Mouse (Mus musculus) A20 (cell line): ENCODE measurements around the gene Grin3b.
A peak's percentile ranks its signal among the peaks of the same experiment; 100 is the strongest.

Source experiments
- DNase-seq: peaks from one replicate; pipeline ENCODE4 v3.0.0-alpha.2; 2011; ENCODE audit warnings: low read depth, low spot score

Gene Grin3b

DNA sequence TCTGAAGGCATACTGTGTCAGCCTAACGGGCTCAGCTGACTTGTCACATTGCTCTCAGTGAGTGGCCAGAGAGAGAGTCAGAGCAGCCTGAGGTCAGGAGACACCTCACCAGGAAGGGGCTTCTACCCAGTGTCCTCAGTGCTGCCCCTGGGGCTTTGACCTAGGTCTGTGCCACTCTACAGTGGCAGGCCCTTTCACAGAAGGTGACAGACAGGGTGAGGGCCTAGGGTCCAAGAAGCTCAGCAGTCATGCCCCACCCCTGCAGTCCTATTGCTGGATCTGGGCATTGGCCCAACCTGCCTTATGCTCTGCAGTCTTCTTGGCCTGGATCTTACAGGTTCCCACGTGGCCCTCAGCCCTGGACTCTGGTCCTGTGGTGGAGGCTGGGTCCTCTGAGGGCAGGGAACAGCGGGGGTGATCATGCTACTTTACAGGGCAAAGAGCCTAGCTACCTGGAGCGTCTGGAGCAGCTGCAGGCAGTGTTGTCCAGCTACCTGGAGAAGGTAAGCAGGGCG is 3.6 kb upstream of the Grin3b start:
- no peak for DNase-seq

DNA sequence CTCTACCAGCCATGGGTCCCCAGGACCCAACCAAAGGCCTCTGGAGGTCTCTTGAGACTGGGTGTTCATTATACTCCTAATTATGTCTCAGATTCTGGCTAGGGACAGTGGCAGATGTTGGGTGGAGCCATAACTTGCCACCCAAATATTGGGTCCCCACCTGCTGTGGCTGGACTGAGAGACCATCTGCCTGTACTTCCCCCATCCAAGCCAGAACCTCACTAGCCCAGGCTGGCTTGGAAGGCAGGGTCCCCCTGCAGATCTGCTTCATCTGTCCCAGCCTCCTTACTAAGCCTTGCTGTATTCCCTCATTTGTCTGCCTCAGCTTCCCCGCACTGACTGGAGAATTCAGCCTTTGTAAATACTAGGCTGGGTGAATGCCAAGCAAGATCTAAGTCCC is 2.3 kb upstream of the Grin3b start:
- no peak for DNase-seq

- no peak for DNase-seq
Measured at GRCm38 (mm10) chr10:79969124-79969568, 1.4 kb upstream of the Grin3b start.

DNA sequence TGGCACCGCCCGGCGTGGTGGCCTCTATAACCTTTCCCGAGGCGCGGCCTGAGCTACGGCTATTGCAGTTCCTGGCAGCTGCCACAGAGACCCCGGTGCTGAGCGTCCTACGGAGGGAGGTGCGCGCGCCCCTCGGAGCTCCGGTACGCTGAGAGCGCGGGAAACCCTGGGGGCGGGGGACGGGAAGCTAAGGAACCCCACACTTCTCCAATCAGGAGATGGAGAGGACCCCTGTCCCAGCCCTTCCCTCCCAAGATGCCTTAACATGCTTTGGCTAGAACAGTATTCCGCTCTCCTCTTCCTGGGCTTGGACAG is 625 bp downstream of the Grin3b start:
- DNase-seq, result no peak

- DNase-seq, result no peak
Measured at GRCm38 (mm10) chr10:79972831-79973230, 2.3 kb downstream of the Grin3b start.

- no peak for DNase-seq
Measured at GRCm38 (mm10) chr10:79974087-79974486, 3.6 kb downstream of the Grin3b start.

DNA sequence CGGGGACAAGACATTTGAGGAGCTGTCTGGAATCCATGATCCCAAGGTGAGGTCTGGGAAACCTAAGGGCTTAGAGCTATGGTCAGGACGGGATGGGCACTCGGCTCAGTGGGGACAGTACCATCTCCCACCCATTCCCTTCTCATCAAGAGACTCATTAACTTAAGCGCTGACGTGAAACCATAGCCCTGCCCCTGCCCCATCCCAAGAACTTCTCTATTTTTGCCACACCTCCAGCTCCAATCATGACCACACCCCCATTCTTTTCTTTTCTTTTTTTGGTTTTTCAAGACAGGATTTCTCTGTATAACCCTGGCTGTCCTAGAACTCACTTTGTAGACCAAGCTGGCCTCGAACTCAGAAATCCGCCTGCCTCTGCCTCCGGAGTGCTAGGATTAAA is 4.2 kb downstream of the Grin3b start:
- DNase-seq, result no peak

- DNase-seq, result no peak
Measured at GRCm38 (mm10) chr10:79976071-79976721, 5.7 kb downstream of the Grin3b start.

DNA sequence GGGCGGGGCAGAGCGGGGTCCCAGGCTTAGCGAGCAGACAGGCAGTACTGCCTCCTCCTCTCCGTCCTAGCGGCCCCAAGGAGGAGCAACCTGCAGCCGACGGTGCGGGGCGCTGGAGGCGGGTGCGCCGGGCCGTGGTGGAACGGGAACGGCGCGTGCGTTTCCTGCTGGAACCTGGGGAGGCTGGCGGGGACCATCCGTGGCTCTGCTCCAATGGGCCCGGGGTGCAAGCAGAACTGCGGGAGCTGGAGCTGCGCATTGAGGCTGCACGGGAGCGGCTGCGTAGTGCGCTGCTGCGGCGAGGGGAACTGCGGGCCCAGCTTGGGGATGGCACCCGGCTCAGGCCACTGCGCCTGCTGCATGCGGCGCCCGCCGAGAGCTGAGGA is 6.2 kb downstream of the Grin3b start:
- no peak for DNase-seq

GRCm38 (mm10) chr10:79977324-79977723 is 6.8 kb downstream of the Grin3b start:
- DNase-seq, result no peak

GRCm38 (mm10) chr10:79978061-79978460 is 7.5 kb downstream of the Grin3b start:
- DNase-seq, result no peak

GRCm38 (mm10) chr10:79979401-79980155 is 9.1 kb downstream of the Grin3b start:
- DNase-seq, result no peak

GRCm38 (mm10) chr10:79983205-79983604 is 12.7 kb downstream of the Grin3b start:
- DNase-seq, result no peak

DNA sequence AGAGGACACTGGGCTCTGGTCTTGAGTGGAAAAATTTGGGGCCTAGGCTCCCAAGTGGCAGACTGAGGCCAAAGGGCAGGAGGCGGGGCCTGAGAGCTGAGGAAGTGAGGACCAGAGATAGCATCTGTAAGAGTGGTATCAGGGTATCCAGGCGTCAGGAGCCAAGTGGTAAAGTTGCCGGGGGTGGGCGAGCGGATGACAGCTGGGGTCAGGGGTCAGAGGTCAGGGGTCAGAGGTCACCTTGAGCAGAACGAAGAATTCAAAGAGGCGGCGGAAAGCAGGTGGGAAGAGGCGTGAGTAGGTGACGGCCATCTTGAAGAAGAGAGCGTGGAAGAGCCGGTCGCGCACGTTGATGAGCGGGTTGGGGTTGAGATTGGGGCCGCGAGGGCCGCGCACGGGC is 13.2 kb downstream of the Grin3b start:
- DNase-seq, result peak; percentile 77

DNA sequence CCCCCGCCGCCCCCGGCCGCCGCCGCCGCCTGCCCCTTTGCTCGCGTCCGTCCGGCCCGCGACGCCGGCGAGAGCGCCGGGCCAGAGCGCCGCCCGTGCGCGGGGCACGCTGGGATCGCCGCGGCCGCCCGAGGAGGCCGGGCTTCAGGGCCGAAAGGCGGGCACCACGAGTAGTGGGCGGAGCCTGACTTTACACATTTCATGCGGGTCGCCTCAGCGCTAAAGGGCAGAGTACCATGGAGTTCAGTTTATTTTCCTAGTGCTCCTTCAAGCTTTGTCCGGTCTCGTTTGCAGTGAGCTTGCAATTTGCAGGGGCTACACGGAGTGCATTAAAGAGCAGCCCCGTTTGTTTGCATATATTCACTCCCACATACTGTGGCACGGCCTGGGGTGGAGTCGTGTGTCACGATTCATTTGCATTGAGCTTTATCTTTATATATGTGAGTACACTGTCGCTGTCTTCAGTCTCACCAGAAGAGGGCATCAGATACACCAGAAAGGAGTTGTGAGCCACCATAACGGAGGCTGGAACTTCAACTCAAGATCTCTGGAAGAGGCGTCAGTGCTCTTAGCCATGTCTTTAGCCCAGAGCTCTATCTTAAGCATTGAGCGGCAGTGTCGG is 13.8 kb downstream of the Grin3b start, which contains the start of gene Tmem259:
TSS of gene Tmem259 (minus strand) at position 136 of the 622 bp plus-strand sequence.
- DNase-seq, result peak; percentile 97

DNA sequence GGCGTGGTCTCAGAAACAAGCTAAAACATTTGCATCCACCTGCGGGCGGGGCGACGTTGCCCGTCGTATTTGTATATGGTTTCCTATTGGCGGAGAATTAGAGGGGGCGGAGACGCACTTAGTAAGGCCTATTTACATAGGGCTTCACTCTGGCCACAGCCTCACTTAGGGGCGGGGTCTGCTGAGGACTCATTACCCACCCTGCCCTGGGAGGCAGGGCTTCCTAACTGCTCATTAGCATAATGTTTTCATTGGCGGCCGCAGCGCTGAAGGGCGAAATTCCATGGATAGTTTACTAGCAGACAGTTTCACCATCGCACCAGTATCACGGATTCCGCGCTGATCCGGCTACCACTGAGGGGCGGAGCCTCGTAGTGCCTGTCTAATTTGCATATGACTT is 14.4 kb downstream of the Grin3b start:
- peak; percentile 100 for DNase-seq

GRCm38 (mm10) chr10:79985334-79986231 is 15.1 kb downstream of the Grin3b start:
- peak; percentile 91 for DNase-seq

DNA sequence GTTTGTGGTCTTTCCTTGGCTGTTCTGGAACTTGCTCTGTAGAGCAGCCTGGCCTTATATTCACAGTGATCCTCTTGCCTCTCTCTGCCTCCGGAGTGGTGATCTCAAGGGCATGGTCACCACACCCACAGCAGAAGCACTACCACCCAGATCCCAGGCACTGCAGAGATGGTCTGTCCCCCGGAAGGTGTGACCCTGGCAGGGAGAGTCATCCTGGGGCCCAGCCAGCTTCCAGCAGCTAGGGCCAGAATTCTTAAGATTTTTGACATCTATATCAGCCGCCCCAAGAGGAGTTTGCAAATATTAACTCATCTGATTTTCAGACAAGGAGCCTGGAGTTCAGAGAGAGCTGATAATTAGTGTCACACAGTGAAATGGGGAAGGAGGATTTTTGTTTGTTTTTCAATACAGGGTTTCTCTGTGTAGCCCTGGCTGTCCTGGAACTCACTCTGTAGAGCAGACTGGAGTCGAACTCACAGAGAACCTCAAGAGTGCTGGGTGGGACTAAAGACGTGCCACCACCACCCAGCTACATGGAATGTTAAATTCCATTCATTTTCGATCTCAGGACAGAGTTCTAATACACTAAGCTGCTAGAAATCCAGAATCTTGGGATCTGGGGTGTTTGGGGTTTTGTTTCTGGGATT is 15.8 kb downstream of the Grin3b start:
- peak; percentile 57 for DNase-seq

GRCm38 (mm10) chr10:79986963-79987362 is 16.4 kb downstream of the Grin3b start:
- DNase-seq, result peak; percentile 96

DNA sequence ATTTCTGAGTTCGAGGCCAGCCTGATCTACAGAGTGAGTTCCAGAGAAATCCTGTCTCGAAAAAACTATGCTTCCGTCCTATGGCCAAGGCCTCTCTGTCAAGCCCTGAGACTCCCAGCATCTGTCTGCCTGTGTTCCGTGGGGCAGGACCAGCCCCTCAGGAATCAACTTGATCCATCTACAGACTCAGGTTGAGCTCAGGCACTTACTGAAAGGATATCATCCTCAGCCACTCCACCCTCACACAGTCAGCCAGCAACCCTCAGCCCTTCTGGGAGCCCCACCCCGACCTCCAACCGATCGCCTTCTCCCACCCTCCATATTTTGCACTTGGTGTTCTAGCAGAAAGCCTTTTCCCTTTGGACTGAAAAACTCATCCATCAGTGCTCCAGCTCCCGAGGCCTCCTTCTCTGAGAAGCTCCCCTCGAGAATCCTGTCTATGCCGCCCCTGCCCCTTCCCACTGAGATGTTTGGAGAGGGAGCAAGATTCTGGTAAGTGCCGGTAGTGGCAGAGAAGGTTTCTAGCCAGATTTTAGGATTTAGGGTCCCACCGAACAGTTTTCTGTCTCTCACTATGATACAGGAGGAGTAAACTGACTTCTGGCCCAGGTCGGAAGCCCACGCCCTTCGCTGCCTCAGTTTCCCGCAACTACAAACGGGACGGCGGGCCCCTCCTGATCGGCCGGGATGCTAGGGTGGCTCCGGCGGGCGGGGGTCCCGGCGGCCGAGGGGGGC is 17.4 kb downstream of the Grin3b start:
- peak; percentile 41 for DNase-seq
